Mouse (Mus musculus): ENCODE data around the gene Erbb2. TPM values are rescaled to one million over a fixed set of nuclear protein-coding genes. Genes with fewer than 3 reads are reported as not detected.
A peak's percentile ranks its signal among the peaks of the same experiment; 100 is the strongest.

Gene Erbb2
- polyA plus RNA-seq, 1 experiment from 2014 or later = 6.6 TPM

DNA sequence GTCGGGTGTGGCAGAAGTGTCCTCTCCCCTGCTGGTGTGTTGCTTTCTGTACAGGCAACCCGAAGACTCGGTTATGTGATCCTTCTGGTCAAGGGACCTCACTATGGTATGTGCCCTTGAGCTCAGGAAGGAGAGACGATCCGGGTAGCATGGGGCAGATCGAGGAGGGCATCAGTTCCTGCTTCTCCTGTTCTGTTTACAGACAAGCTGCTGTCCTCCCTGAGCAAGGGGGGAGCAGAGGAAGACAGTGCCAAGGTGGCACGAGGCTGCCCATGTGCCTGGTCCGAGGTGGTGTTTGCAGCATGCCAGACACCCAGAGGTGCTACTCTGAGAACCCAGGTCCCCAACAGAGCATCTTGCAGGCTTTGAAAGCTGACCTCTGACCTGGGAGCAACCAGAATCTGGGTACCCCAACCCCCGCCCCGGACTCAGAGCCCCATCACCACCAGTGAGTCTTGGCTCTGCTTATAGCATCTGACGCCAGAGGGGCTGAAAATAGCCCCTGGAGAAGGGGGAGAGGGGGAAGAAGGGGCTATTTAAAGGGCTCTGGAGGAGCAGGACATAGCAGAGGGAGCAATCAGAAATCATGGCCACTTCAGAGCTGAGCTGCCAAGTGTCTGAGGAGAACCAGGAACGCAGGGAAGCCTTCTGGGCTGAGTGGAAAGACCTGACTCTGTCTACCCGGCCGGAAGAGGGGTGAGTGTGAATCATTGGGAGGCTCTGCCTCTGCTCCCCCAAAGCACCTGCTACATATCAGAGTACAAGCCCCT, 28.8 kb upstream of the Erbb2 start, which contains the start of gene Tcap:
Gene Tcap (plus strand): TSS at position 551 of the 770 bp plus-strand sequence.
- Histone ChIP-seq H3K4me2 (ENCODE audit: low read length) (no peak within 1 kb of the TSS), H3K4me3 (ENCODE audit: low read length) (no peak within 1 kb of the TSS), H3K4me1 (ENCODE audit: control insufficient read depth, insufficient read depth, low read depth, low read length) (no peaks in the 10 kb centered on the region), H3K36me3 (ENCODE audit: control insufficient read depth, insufficient read depth, low read length) (peaks cover 8% of the 10 kb centered on the region; the same call in 1 of the 2 replicates), H3K9ac (ENCODE audit: low read depth, low read length) (no peak within 1 kb of the TSS), H3K27me3 (replicated peaks; ENCODE audit: control insufficient read depth, insufficient read depth, low read length) (peaks cover 15% of the 10 kb centered on the region; the same call in 1 of the 2 replicates), H3K9me3 (ENCODE audit: control insufficient read depth, low read length) (no peaks in the 10 kb centered on the region), H3K27ac (ENCODE audit: low read depth, low read length) (no peak within 1 kb of the TSS)
- WGBS = 72% methylated on average over 14 of the region's 14 CpGs
- no peak for ATAC-seq

DNA sequence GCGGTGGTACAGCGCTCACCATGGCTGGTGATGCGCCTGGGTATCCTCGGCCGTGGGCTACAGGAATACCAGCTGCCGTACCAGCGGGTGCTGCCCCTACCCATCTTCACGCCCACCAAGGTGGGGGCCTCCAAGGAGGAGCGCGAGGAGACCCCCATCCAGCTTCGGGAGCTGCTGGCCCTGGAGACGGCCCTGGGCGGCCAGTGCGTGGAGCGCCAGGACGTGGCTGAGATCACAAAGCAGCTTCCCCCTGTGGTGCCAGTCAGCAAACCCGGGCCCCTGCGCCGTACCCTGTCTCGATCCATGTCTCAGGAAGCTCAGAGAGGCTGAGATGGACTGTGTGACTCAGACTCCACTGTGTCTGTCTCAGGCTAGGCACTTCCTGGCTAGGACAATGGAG, 28.1 kb upstream of the Erbb2 start:
- ATAC-seq = no peak
- H3K9me3 ChIP-seq (ENCODE audit: control insufficient read depth, low read length) = no peaks in the 10 kb centered on the region
- no peak overlapping the region for H3K4me3 ChIP-seq (ENCODE audit: low read length)
- peaks cover 15% of the 10 kb centered on the region; the same call in 1 of the 2 replicates for H3K27me3 ChIP-seq (replicated peaks; ENCODE audit: control insufficient read depth, insufficient read depth, low read length)
- H3K36me3 ChIP-seq (ENCODE audit: control insufficient read depth, insufficient read depth, low read length) = peaks cover 8% of the 10 kb centered on the region; the same call in 1 of the 2 replicates
- 72% methylated on average over 18 of the region's 20 CpGs for WGBS
- no peaks in the 10 kb centered on the region for H3K4me1 ChIP-seq (ENCODE audit: control insufficient read depth, insufficient read depth, low read depth, low read length)
- H3K27ac ChIP-seq (ENCODE audit: low read depth, low read length) = no peak overlapping the region
- H3K9ac ChIP-seq (ENCODE audit: low read depth, low read length) = no peak overlapping the region
- no peak overlapping the region for H3K4me2 ChIP-seq (ENCODE audit: low read length)

GRCm38 (mm10) chr11:98384721-98385637, 27.3 kb upstream of the Erbb2 start:
- Histone ChIP-seq H3K9me3 (ENCODE audit: control insufficient read depth, low read length) (no peaks in the 10 kb centered on the region), H3K27me3 (replicated peaks; ENCODE audit: control insufficient read depth, insufficient read depth, low read length) (peaks cover 15% of the 10 kb centered on the region), H3K36me3 (ENCODE audit: control insufficient read depth, insufficient read depth, low read length) (peaks cover 4% of the 10 kb centered on the region; the same call in 1 of the 2 replicates), H3K9ac (ENCODE audit: low read depth, low read length) (no peak overlapping the region), H3K27ac (ENCODE audit: low read depth, low read length) (no peak overlapping the region), H3K4me2 (ENCODE audit: low read length) (no peak overlapping the region), H3K4me1 (ENCODE audit: control insufficient read depth, insufficient read depth, low read depth, low read length) (no peaks in the 10 kb centered on the region), H3K4me3 (ENCODE audit: low read length) (no peak overlapping the region)
- ATAC-seq = no peak
- 60% methylated on average over 8 of the region's 8 CpGs for WGBS

- Histone ChIP-seq H3K4me3 (ENCODE audit: low read length) (no peak within 1 kb of the TSS), H3K27ac (ENCODE audit: low read depth, low read length) (no peak within 1 kb of the TSS), H3K4me2 (ENCODE audit: low read length) (peak within 1 kb of the TSS; percentile 16), H3K36me3 (ENCODE audit: control insufficient read depth, insufficient read depth, low read length) (no peaks in the 10 kb centered on the region), H3K9ac (ENCODE audit: low read depth, low read length) (peak within 1 kb of the TSS; percentile 32; the same call in 1 of the 2 replicates), H3K9me3 (ENCODE audit: control insufficient read depth, low read length) (no peaks in the 10 kb centered on the region), H3K4me1 (ENCODE audit: control insufficient read depth, insufficient read depth, low read depth, low read length) (no peaks in the 10 kb centered on the region), H3K27me3 (replicated peaks; ENCODE audit: control insufficient read depth, insufficient read depth, low read length) (peaks cover 17% of the 10 kb centered on the region)
- 52% methylated on average over 25 of the region's 25 CpGs for WGBS
- ATAC-seq = no peak
Observed at GRCm38 (mm10) chr11:98385638-98386585, 26.4 kb upstream of the Erbb2 start, which contains the start of gene Pnmt. Gene Pnmt, plus strand, starts transcription at chr11:98386450.

DNA sequence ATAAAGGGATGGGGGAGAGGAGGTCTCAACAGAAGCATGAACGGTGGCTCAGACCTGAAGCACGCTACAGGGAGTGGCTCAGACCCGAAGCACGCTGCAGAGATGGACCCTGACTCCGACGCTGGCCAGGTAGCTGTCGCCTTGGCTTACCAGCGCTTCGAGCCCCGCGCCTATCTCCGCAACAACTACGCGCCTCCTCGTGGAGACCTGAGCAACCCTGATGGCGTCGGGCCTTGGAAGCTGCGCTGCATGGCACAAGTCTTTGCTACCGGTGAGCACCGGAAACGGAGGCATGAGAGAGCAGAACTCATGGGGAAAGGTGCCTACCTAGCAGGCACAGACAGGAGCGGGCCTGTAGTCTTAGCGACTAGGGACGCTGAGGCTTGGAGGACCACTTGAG, 25.7 kb upstream of the Erbb2 start:
- Histone ChIP-seq H3K27me3 (replicated peaks; ENCODE audit: control insufficient read depth, insufficient read depth, low read length) (peaks cover 17% of the 10 kb centered on the region), H3K27ac (ENCODE audit: low read depth, low read length) (no peak overlapping the region), H3K4me2 (ENCODE audit: low read length) (peak overlapping the region; percentile 16), H3K36me3 (ENCODE audit: control insufficient read depth, insufficient read depth, low read length) (no peaks in the 10 kb centered on the region), H3K9me3 (ENCODE audit: control insufficient read depth, low read length) (no peaks in the 10 kb centered on the region), H3K4me3 (ENCODE audit: low read length) (no peak overlapping the region), H3K4me1 (ENCODE audit: control insufficient read depth, insufficient read depth, low read depth, low read length) (no peaks in the 10 kb centered on the region), H3K9ac (ENCODE audit: low read depth, low read length) (peak overlapping the region; percentile 32; the same call in 1 of the 2 replicates)
- 19% methylated on average over 24 of the region's 24 CpGs for WGBS
- ATAC-seq = no peak

DNA sequence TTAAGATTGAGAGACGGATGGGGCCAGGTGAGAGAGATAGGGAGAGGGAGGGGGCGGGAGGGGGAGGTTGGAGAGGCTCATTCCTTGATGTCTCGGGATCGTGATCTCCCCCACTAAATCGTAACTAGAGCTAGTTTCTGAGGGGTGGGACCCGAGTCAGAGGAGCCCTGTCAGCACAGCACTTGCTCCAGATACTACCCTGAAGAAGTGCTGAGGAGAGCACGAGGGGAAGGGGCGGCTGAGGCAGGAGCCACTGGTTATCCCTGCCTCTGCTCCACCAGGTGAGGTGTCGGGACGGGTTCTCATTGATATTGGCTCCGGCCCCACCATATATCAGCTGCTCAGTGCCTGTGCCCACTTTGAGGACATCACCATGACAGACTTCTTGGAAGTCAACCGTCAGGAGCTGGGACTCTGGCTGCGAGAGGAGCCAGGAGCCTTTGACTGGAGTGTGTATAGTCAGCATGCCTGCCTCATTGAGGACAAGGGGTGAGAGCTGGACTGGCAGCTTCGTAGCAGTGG, 25.2 kb upstream of the Erbb2 start:
- no peak overlapping the region for H3K9ac ChIP-seq (ENCODE audit: low read depth, low read length)
- H3K4me2 ChIP-seq (ENCODE audit: low read length) = no peak overlapping the region
- H3K27me3 ChIP-seq (replicated peaks; ENCODE audit: control insufficient read depth, insufficient read depth, low read length) = peaks cover 17% of the 10 kb centered on the region

DNA sequence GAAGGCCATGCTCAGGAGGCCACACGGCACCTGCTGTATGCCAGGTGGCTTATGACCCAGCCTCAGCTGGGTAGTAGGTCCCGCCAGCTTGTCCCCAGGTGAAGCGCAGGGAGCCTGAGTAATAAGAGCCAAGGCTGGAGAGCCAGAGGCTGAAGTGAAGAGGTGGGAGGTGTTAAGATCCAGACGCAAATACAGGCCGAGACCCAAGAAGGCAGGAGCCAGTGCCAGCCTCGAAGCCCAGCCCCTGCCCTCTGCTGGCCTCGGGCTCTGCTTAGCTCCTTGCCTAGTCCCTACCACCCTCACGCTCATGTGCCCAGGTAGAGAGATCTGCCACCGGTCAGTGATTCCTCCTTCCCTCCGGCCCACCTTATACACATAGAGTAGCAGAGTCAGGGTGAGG, 24.0 kb upstream of the Erbb2 start:
- no peak for ATAC-seq
- Histone ChIP-seq H3K4me2 (ENCODE audit: low read length) (no peak overlapping the region), H3K27me3 (replicated peaks; ENCODE audit: control insufficient read depth, insufficient read depth, low read length) (peaks cover 17% of the 10 kb centered on the region), H3K4me3 (ENCODE audit: low read length) (no peak overlapping the region), H3K9ac (ENCODE audit: low read depth, low read length) (no peak overlapping the region), H3K9me3 (ENCODE audit: control insufficient read depth, low read length) (no peaks in the 10 kb centered on the region), H3K27ac (ENCODE audit: low read depth, low read length) (no peak overlapping the region), H3K4me1 (ENCODE audit: control insufficient read depth, insufficient read depth, low read depth, low read length) (no peaks in the 10 kb centered on the region), H3K36me3 (ENCODE audit: control insufficient read depth, insufficient read depth, low read length) (no peaks in the 10 kb centered on the region)
- WGBS = 73% methylated on average over 10 of the region's 10 CpGs

More for the DNA sequence above, 25.2 kb upstream of the Erbb2 start:
- no peak for ATAC-seq
- Histone ChIP-seq H3K9me3 (ENCODE audit: control insufficient read depth, low read length) (no peaks in the 10 kb centered on the region), H3K4me3 (ENCODE audit: low read length) (no peak overlapping the region), H3K4me1 (ENCODE audit: control insufficient read depth, insufficient read depth, low read depth, low read length) (no peaks in the 10 kb centered on the region), H3K36me3 (ENCODE audit: control insufficient read depth, insufficient read depth, low read length) (no peaks in the 10 kb centered on the region), H3K27ac (ENCODE audit: low read depth, low read length) (no peak overlapping the region)
- WGBS = 64% methylated on average over 14 of the region's 14 CpGs

GRCm38 (mm10) chr11:98389221-98389780, 23.0 kb upstream of the Erbb2 start:
- Histone ChIP-seq H3K27ac (ENCODE audit: low read depth, low read length) (no peak overlapping the region), H3K4me1 (ENCODE audit: control insufficient read depth, insufficient read depth, low read depth, low read length) (no peaks in the 10 kb centered on the region), H3K9ac (ENCODE audit: low read depth, low read length) (no peak overlapping the region), H3K9me3 (ENCODE audit: control insufficient read depth, low read length) (no peaks in the 10 kb centered on the region), H3K27me3 (replicated peaks; ENCODE audit: control insufficient read depth, insufficient read depth, low read length) (peaks cover 17% of the 10 kb centered on the region), H3K4me2 (ENCODE audit: low read length) (no peak overlapping the region), H3K36me3 (ENCODE audit: control insufficient read depth, insufficient read depth, low read length) (no peaks in the 10 kb centered on the region), H3K4me3 (ENCODE audit: low read length) (no peak overlapping the region)
- WGBS = 28% methylated on average over 9 of the region's 9 CpGs
- ATAC-seq = no peak

Measured in hindbrain, embryonic 16.5 days (tissue).